Mouse (Mus musculus) liver, postnatal 0 days (tissue): ENCODE measurements around the gene Tefm. TPM values are rescaled to one million over a fixed set of nuclear protein-coding genes. Genes with fewer than 3 reads are reported as not detected.

Experiments used
- ATAC-seq: fragments of 200-750 bp; cut with Nextera tagmentation; 2 replicates; pipeline ENCODE4 v1.8.0; 2017; ENCODE audit warnings: mild to moderate bottlenecking, moderate library complexity
- DNase-seq: peaks from one replicate; pipeline ENCODE4 v3.0.0-alpha.2; 2016
- H3K27ac ChIP-seq: fragments of 300-500 bp; sonication (generic); 2 replicates; pipeline ENCODE4 v1.5.1; 2014; ENCODE audit warnings: antibody characterized with exemption, moderate library complexity, mild to moderate bottlenecking, low read depth
- H3K27me3 ChIP-seq: fragments of 300-500 bp; sonication (generic); 2 replicates; pipeline ENCODE4 v1.6.1; 2014; ENCODE audit warnings: low read length, control low read depth, mixed read lengths; ENCODE audit not compliant: insufficient read depth
- H3K36me3 ChIP-seq: fragments of 300-500 bp; sonication (generic); replicated peaks from 2 replicates; pipeline ENCODE4 v1.6.1; 2014; ENCODE audit warnings: mild to moderate bottlenecking, control low read depth, low read length, moderate library complexity, mixed read lengths; ENCODE audit not compliant: insufficient read depth
- H3K4me1 ChIP-seq: fragments of 300-500 bp; sonication (generic); 2 replicates; pipeline ENCODE4 v1.6.1; 2014; ENCODE audit warnings: antibody characterized with exemption, mild to moderate bottlenecking, control low read depth; ENCODE audit not compliant: insufficient read depth
- H3K4me2 ChIP-seq: fragments of 300-500 bp; sonication (generic); 2 replicates; pipeline ENCODE4 v1.6.1; 2014; ENCODE audit warnings: low read depth, mild to moderate bottlenecking, low read length, moderate library complexity, mixed read lengths
- H3K4me3 ChIP-seq: fragments of 300-500 bp; sonication (generic); 2 replicates; pipeline ENCODE4 v1.5.1; 2014; ENCODE audit warnings: low read depth, low read length
- H3K9ac ChIP-seq: fragments of 300-500 bp; sonication (generic); replicated peaks from 2 replicates; pipeline ENCODE4 v1.6.1; 2014; ENCODE audit warnings: mild to moderate bottlenecking, moderate library complexity
- H3K9me3 ChIP-seq: fragments of 300-500 bp; sonication (generic); 2 replicates; pipeline ENCODE4 v1.6.1; 2016; ENCODE audit warnings: mild to moderate bottlenecking, control low read depth, low read length, mixed read lengths
- CTCF ChIP-seq: sonication (generic); IDR thresholded peaks from 2 replicates; pipeline ENCODE4 v1.5.1; 2016; ENCODE audit warnings: antibody characterized with exemption, low read depth
- EP300 ChIP-seq: IDR thresholded peaks from 2 replicates; pipeline ENCODE4 v1.6.1; 2016; ENCODE audit warnings: antibody characterized with exemption, low read depth, mild to moderate bottlenecking
- WGBS: fragments of 180-500 bp; shearing (Covaris S2); extraction: QIAGEN DNeasy Blood & Tissue Kit; methylation state at CpG from one replicate; pipeline ENCODE4 v1.1.7; 2014; ENCODE audit not compliant: insufficient replicate concordance; 5-methylcytosine and 5-hydroxymethylcytosine counted together
- polyA plus RNA-seq: library from polyadenylated mRNA; unstranded; fragments of >200 nt; fragmentation: Nextera tagmentation; extraction: Ambion mirVana; gene quantifications from 2 replicates; pipeline ENCODE4 v1.2.1, GENCODE M21; 2015

Gene Tefm
- polyA plus RNA-seq, 1 experiment from 2014 or later, result 17.1 TPM

DNA sequence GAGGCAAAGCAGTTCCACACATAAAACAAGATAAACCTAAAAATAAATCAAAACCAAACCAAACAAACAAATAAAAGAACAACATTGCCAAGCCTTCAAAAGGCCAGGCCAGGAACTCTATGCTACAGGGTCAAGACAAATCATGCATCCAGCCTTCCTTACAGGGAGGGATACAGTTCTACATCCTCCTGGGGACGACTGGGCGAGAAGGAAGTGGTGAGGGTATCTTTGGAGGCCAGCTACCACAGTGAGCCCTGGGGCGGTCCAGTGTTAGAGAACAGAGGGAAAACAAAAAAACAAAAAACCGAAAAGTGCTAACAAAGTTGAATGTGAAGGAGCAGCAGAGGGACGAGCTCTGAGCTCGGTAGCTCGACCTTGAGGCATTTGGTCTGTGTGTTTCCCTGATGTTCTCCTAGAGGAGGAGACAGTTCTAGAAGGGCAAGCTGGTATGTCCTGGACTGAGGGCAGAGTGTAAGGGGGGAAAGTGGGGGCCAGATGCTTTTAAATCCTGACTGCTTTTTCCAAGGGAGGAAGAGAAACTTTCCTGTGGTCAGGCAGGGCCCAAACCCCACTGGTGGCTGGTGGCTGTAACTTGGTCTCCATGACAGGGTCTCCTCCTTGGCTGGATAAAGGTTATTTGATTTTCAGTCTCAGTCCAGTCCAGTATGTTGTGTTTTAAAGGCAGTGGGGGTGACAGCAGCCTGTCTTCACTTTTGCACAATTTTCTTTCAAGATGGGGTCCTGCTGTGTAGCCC lies 21.6 kb upstream of the Tefm start:
- Histone ChIP-seq H3K9ac (no peak overlapping the region), H3K27me3 (no peaks in the 10 kb centered on the region), H3K27ac (no peak overlapping the region), H3K36me3 (peaks cover 13% of the 10 kb centered on the region), H3K4me2 (no peak overlapping the region), H3K9me3 (no peaks in the 10 kb centered on the region), H3K4me1 (peaks cover 9% of the 10 kb centered on the region), H3K4me3 (no peak overlapping the region)
- WGBS, result 33% methylated on average over 7 of the region's 7 CpGs
- no peak for TF ChIP-seq CTCF
- TF ChIP-seq EP300, result no peak
- ATAC-seq (no peak), DNase-seq (no peak)

DNA sequence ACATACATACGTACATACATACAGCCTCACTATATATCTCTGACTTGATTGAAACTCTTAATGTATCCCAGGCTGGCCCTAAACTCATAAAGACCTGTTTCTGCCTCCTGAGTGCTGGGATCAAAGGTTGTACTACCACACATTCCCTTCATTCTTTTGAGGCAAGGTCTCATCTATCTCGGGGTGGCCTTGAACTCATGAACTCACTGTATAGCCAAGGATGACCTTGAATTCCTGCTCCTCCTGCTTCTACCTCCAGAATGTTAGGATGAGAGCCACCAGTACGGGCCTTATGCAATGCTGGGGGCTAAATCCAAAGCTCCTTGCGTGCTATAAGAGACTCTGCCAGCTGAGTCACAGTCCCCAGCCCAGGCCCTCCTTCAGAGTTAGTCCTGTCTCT lies 19.1 kb upstream of the Tefm start:
- Histone ChIP-seq H3K9ac (no peak overlapping the region), H3K36me3 (peaks cover 14% of the 10 kb centered on the region), H3K4me2 (no peak overlapping the region), H3K4me1 (peaks cover 13% of the 10 kb centered on the region), H3K27me3 (no peaks in the 10 kb centered on the region), H3K9me3 (no peaks in the 10 kb centered on the region), H3K27ac (no peak overlapping the region), H3K4me3 (no peak overlapping the region)
- ATAC-seq, result no peak
- no peak for DNase-seq
- WGBS, result 71% methylated on average over 4 of the region's 4 CpGs
- TF ChIP-seq CTCF (no peak), EP300 (no peak)

DNA sequence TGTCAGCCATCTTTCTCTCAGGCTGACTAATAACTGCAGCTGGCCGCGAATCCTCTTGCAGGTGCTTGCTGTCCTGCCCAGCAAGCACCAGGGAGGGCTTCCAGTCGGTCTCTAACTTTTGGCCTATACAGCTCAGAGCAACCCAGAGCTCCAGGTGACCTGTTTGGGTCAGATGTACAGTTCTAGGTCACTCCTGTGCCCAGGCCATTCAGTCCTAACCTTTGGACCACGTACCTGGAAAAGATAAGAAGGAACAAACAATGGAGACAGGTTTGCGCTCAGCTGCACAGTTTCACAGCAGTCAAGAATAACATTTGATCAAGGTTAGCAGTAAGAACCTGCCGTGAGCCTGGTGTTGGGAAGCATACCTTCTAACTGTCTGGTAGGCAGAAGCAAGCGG lies 17.0 kb upstream of the Tefm start:
- H3K36me3 ChIP-seq, result peaks cover 7% of the 10 kb centered on the region
- H3K27me3 ChIP-seq, result peaks cover 12% of the 10 kb centered on the region
- no peak overlapping the region for H3K9ac ChIP-seq
- no peaks in the 10 kb centered on the region for H3K9me3 ChIP-seq
- peak overlapping the region; percentile 80 for H3K27ac ChIP-seq
- peaks cover 24% of the 10 kb centered on the region for H3K4me1 ChIP-seq
- TF ChIP-seq EP300, result peak; percentile 10; the same call in 1 of the 2 replicates
- no peak for TF ChIP-seq CTCF
- peak; percentile 83 for ATAC-seq
- WGBS, result 62% methylated on average over 7 of the region's 7 CpGs
- H3K4me3 ChIP-seq, result no peak overlapping the region
- DNase-seq, result no peak
- no peak overlapping the region for H3K4me2 ChIP-seq

DNA sequence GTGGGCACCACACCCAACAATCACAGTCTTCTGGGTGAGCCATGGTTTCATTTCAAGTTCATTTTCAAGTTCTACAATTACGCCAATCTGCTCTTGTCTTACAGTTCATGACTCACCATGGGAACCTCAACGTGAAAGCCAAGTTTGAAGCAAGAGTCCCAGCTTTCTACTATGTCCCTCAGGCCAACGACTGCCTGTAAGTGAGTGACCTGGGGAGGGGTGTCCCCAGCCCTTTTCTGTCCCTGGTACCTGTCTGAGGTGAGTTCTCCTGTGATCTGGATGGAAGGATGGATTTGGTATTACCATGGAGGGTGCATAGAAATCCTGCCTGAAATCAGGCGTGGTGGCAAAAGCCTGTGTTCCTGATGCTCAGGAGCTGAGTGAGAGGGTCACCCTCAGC lies 14.9 kb upstream of the Tefm start:
- 67% methylated on average over 4 of the region's 4 CpGs for WGBS

DNA sequence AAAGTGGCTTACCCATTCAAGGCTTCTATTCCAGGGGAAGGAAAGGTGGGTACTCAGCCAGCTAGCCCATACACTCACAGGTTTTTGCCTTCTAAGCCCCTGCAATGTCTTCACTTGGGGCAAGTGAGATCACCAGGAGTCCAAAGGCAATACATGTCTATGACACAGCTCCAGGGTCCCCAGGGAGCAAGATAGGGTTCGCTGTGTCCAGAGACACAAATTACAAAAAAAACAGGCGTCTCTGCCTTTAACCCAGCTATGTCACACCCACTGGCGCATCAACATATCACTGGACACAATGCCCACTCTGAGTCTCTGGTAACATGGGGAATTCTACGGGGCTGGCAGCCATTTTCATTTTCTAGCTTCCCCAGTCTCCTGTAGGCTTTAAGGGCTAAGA lies 14.0 kb upstream of the Tefm start:
- ATAC-seq (no peak), DNase-seq (no peak)
- H3K9me3 ChIP-seq, result no peaks in the 10 kb centered on the region
- peaks cover 5% of the 10 kb centered on the region; the same call in 1 of the 2 replicates for H3K36me3 ChIP-seq
- H3K4me2 ChIP-seq, result peak overlapping the region; percentile 79
- peak overlapping the region; percentile 44; the same call in 1 of the 2 replicates for H3K27ac ChIP-seq
- H3K4me3 ChIP-seq, result 0 out of 2 replicates have a peak overlapping the region, but pooled peaks have one; percentile 10
- peaks cover 32% of the 10 kb centered on the region for H3K4me1 ChIP-seq
- TF ChIP-seq EP300 (no peak), CTCF (no peak)
- 0 out of 2 replicates have a peak overlapping the region, but pooled peaks have one; percentile 34 for H3K9ac ChIP-seq
- H3K27me3 ChIP-seq, result peaks cover 12% of the 10 kb centered on the region
- 79% methylated on average over 4 of the region's 4 CpGs for WGBS

More for the DNA sequence above, 14.9 kb upstream of the Tefm start:
- Histone ChIP-seq H3K4me2 (no peak overlapping the region), H3K27me3 (peaks cover 12% of the 10 kb centered on the region), H3K27ac (no peak overlapping the region), H3K4me3 (no peak overlapping the region), H3K9ac (no peak overlapping the region), H3K36me3 (peaks cover 5% of the 10 kb centered on the region; the same call in 1 of the 2 replicates), H3K4me1 (peaks cover 32% of the 10 kb centered on the region), H3K9me3 (no peaks in the 10 kb centered on the region)
- TF ChIP-seq CTCF (no peak), EP300 (no peak)
- DNase-seq (no peak), ATAC-seq (no peak)

DNA sequence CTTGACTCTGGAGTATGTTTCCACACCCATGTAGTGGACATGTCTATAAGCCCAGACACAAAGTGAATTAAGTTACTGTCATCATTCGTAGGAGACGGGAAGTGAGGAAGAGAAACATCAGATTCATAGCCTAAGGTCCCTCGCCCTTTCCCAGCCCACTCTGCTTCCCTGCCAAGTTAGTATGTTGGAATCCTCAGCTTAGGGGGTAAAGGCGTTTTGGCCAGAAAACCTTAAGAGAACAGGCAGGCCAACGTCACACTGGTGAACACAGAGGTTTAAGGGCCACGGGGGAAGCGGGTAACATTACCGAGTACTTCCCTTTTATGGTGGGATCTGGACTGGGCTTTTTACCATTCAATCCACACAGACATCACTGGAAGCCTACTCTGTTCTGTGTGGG lies 13.6 kb upstream of the Tefm start:
- ATAC-seq, result no peak
- Histone ChIP-seq H3K9ac (no peak overlapping the region), H3K27me3 (peaks cover 12% of the 10 kb centered on the region), H3K27ac (peak overlapping the region; percentile 44; the same call in 1 of the 2 replicates), H3K4me1 (peaks cover 32% of the 10 kb centered on the region), H3K4me3 (peak overlapping the region; percentile 10; the same call in 1 of the 2 replicates), H3K9me3 (no peaks in the 10 kb centered on the region), H3K4me2 (peak overlapping the region; percentile 79), H3K36me3 (peaks cover 5% of the 10 kb centered on the region; the same call in 1 of the 2 replicates)
- WGBS, result 70% methylated on average over 8 of the region's 8 CpGs
- no peak for DNase-seq
- TF ChIP-seq EP300, result no peak
- no peak for TF ChIP-seq CTCF
